Mouse (Mus musculus) G1E (cell line): ENCODE results near the gene Crb2. TPM values are rescaled to one million over a fixed set of nuclear protein-coding genes. Genes with fewer than 3 reads are reported as not detected.

Source experiments
- ATAC-seq: 2 replicates; pipeline ENCODE4 v1.8.0; 2016; ENCODE audit warnings: mild to moderate bottlenecking; ENCODE audit not compliant: insufficient number of reproducible peaks, poor library complexity, low FRiP score, severe bottlenecking; ENCODE audit errors: extremely low read depth
- DNase-seq: peaks from one replicate; pipeline ENCODE4 v3.0.0; 2012; ENCODE audit warnings: low spot score
- H3K27me3 ChIP-seq: 2 replicates; pipeline ENCODE4 v1.6.1; 2012; ENCODE audit warnings: mild to moderate bottlenecking, low read length, inconsistent platforms; ENCODE audit not compliant: insufficient read depth
- H3K36me3 ChIP-seq: replicated peaks from 2 replicates; pipeline ENCODE3; 2012; ENCODE audit warnings: mild to moderate bottlenecking, inconsistent platforms
- H3K4me1 ChIP-seq: 2 replicates; pipeline ENCODE4 v1.6.1; 2012; ENCODE audit warnings: low read depth, low read length, inconsistent platforms, mixed read lengths; ENCODE audit not compliant: insufficient read depth
- H3K4me3 ChIP-seq: 2 replicates; pipeline ENCODE4 v1.5.1; 2012; ENCODE audit warnings: low read depth, mild to moderate bottlenecking, inconsistent platforms, low read length, moderate library complexity, mixed read lengths
- H3K9me3 ChIP-seq: replicated peaks from 2 replicates; pipeline ENCODE4 v1.6.1; 2012; ENCODE audit warnings: inconsistent platforms
- CTCF ChIP-seq: IDR thresholded peaks from 2 replicates; pipeline ENCODE4 v1.5.1; 2012; ENCODE audit warnings: low read depth, low read length, inconsistent platforms, mixed read lengths
- GATA1 ChIP-seq: IDR thresholded peaks from 2 replicates; pipeline ENCODE4 v1.6.1; 2012; ENCODE audit warnings: borderline replicate concordance, low read length, inconsistent platforms, mixed read lengths
- GATA2 ChIP-seq: IDR thresholded peaks from 2 replicates; pipeline ENCODE4 v1.6.1; 2012; ENCODE audit warnings: low read depth, low read length, inconsistent platforms, borderline replicate concordance
- POLR2AphosphoS5 ChIP-seq: IDR thresholded peaks from 2 replicates; pipeline ENCODE4 v1.6.1; 2012; ENCODE audit warnings: low read depth, low read length, inconsistent platforms; ENCODE audit not compliant: insufficient replicate concordance
- TAL1 ChIP-seq: conservative IDR thresholded peaks from 2 replicates; pipeline ENCODE4 v1.6.1; 2012; ENCODE audit warnings: low read depth, low read length, inconsistent platforms, mixed read lengths
- polyA plus RNA-seq: library from polyadenylated mRNA; stranded (reverse); fragments of >175 nt; gene quantifications from 2 replicates; pipeline ENCODE4 v1.2.3, GENCODE M21; 2012
- total RNA-seq, 2 experiments: library from RNA; stranded (forward) in 1 of 2; stranded (reverse) in 1 of 2; fragments of 200-1000 nt in 1 of 2; fragments of >200 nt in 1 of 2; fragmentation: Nextera tagmentation in 1 of 2; gene quantifications; 2 replicates each; pipeline ENCODE4 v1.2.3; 2014 to 2017

The Crb2 gene
- total and polyA plus RNA-seq, 3 experiments: 0.05 TPM; not detected in 2

DNA sequence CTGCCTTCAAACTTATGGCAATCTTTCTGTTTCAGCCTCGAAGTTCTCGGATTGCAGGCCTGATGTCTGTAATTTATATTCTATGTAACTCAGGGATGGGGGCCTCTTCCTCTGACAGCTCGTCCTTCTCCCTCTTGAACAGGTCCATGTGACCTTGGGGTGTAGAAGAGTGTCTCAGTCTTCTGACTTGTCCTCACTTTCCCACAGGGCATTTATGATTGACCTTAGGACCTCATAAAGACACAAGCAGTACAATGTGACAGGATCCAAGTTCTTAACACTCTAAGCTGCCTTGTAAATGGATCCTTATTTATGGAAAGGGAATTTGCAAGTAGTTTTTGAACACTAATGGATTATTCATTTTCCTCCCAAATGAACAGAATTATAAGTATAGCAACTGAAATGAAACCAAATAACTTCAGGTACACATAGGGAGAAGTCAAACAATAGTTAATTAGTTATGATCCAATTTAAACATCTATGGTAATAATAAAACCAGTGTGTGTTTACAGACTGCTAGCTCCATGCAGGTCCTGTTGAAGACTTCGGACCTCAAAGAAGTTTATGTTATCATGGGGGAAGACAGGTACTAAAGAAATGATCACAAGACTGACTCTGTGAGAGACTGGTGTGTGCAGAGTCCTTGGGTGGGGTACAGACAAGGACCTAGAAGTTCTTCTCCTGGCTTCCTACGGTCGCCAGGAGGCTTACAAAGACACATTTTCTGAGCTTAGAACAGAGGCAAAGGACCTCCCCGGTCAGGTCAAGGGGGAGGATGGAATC is 62.3 kb downstream of the Crb2 start:
- no peak for DNase-seq
- no peak for ATAC-seq
- H3K4me3 ChIP-seq: no peak overlapping the region
- H3K9me3 ChIP-seq: no peaks in the 10 kb centered on the region
- no peaks in the 10 kb centered on the region for H3K27me3 ChIP-seq
- no peaks in the 10 kb centered on the region for H3K4me1 ChIP-seq
- no peak for TF ChIP-seq GATA2
- TF ChIP-seq POLR2AphosphoS5: no peak
- H3K36me3 ChIP-seq: peaks cover 81% of the 10 kb centered on the region

DNA sequence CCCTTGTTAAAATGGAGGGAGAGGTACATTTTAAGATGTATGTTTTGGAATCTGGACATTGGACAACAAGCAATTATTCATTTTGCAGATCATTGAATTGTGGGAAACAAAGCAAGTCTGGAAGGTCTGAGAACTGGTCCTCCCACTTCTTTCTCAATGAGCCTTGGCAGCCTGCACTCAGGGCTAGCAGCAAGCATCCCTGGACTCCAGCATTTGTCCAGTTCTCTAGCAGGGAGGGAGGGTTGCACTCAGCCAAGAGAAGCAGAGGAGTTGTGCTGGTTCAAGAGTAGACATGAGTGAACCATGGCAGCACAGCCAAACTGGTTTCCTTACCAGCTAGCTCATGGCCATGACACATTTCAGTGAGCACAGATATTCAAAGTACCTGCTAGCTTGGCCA is 63.9 kb downstream of the Crb2 start:
- ATAC-seq (no peak), DNase-seq (no peak)
- no peaks in the 10 kb centered on the region for H3K9me3 ChIP-seq
- H3K27me3 ChIP-seq: no peaks in the 10 kb centered on the region
- TF ChIP-seq CTCF: no peak
- TF ChIP-seq POLR2AphosphoS5: no peak
- no peak for TF ChIP-seq TAL1
- no peak for TF ChIP-seq GATA1
- TF ChIP-seq GATA2: no peak
- H3K4me3 ChIP-seq: no peak overlapping the region
- H3K4me1 ChIP-seq: no peaks in the 10 kb centered on the region
- H3K36me3 ChIP-seq: peaks cover 72% of the 10 kb centered on the region

DNA sequence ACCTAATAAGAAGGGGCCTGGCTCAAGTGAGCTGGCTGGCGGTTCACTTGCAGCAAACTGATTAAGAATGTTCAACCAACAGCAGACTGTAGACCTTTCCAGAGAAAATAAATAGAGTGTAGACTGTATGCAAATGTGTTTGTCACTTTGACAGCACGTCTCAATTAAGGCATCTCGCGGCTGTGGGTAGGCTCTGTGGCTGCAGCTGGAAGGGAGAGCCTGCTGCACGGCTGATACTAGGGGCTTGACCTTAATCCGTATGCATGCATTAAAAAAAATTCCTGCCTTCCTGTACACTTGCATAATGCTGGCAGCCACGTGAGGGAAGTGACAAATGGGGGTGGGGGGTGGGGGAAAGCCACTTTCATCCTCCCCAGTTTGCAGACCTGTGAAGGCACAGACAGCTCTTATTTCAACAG is 66.1 kb downstream of the Crb2 start:
- Histone ChIP-seq H3K4me1 (no peaks in the 10 kb centered on the region), H3K27me3 (no peaks in the 10 kb centered on the region), H3K9me3 (no peaks in the 10 kb centered on the region), H3K4me3 (no peak overlapping the region), H3K36me3 (peaks cover 71% of the 10 kb centered on the region)
- no peak for DNase-seq
- no peak for ATAC-seq
- no peak for TF ChIP-seq TAL1
- TF ChIP-seq GATA1: no peak
- TF ChIP-seq GATA2: no peak
- TF ChIP-seq CTCF: no peak
- no peak for TF ChIP-seq POLR2AphosphoS5

DNA sequence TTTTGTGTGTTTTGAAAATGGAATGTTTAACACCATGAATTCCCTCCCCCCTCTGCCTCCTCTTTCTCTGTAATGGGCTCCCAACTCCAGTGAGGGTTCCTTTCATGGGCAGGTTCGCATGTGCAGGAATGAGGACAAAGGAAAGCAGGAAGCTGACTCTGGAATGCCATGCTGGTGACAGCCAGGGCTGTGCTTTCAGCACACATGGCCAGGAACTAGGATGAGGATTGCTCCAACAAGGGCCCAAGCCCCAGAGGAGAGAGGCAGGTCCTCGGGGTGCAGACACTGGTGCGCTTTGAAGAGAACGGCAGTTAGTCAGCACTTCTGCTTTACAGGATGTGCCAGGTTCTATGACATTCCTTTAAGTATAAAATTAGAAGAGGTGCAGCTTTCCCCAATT is 66.7 kb downstream of the Crb2 start:
- no peaks in the 10 kb centered on the region for H3K9me3 ChIP-seq
- no peak for DNase-seq
- ATAC-seq: no peak
- no peaks in the 10 kb centered on the region for H3K4me1 ChIP-seq
- H3K27me3 ChIP-seq: no peaks in the 10 kb centered on the region
- peaks cover 69% of the 10 kb centered on the region for H3K36me3 ChIP-seq
- H3K4me3 ChIP-seq: no peak overlapping the region
- no peak for TF ChIP-seq TAL1
- no peak for TF ChIP-seq POLR2AphosphoS5
- no peak for TF ChIP-seq CTCF

Other genes with a start within 250 kb of the Crb2 start
- gene Strbp, start 72.4 kb upstream of the Crb2 start, total RNA-seq (2014; fragmentation: Nextera tagmentation): 79.2 and 81.2 TPM in 2 replicates
- 46.4 and 52.9 TPM in 2 replicates for gene Strbp, start 72.4 kb upstream of the Crb2 start, total RNA-seq (2017)
- 24.8 and 26.8 TPM in 2 replicates for gene Strbp, start 72.4 kb upstream of the Crb2 start, polyA plus RNA-seq